Mouse (Mus musculus): ENCODE data around the gene Mob3c. TPM values are rescaled to one million over a fixed set of nuclear protein-coding genes. Genes with fewer than 3 reads are reported as not detected.
A peak's percentile ranks its signal among the peaks of the same experiment; 100 is the strongest.

Mob3c gene
- polyA plus RNA-seq, 1 experiment from 2014 or later = 8.1 TPM

DNA sequence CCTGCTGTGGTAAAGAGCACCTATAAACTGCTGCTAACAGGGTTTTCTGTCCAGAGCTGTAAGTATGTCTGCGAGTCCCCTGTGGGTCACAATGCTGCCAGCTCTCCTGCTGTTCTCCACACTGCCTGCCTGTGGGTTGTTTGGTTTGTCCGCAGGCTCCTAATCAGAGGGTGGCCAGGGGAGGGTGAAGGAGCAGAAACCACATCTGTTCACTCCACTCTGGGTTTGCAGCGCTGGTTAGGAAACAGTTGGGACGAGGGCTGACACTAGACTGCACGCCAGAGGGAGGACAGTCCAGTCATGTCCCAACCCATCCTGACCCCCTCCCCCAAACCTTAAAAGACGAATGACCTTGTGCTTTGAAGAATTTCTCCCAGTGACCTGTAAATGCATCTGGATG lies 27.2 kb downstream of the Mob3c start:
- H3K27ac ChIP-seq (replicated peaks) = peak overlapping the region; percentile 46

DNA sequence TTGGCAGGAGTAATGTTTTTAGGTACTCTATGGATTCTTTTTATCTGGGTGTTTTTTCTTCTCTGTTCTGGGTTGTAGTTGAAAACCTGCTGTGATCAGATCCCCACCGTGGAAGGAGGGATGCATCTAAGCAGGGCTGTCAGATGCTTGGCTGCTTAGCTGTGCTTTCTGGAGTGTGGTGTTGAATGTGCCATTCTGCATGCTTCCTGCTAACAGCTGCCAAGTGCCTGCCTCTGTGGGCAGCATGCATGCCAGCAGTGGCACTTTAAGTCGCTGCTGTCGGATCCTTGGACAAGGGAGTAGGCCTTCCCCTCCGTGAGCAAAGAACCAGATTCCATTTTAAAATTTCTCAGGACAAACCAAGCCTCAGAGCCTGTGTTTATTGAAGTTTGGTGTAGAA lies 27.7 kb downstream of the Mob3c start:
- no peak overlapping the region for H3K4me3 ChIP-seq (replicated peaks)
- no peaks in the 10 kb centered on the region for H3K9me3 ChIP-seq (replicated peaks)
- H3K27ac ChIP-seq (replicated peaks) = peak overlapping the region; percentile 46; the same call in 1 of the 2 replicates
- no peaks in the 10 kb centered on the region for H3K27me3 ChIP-seq (replicated peaks)
- 33% methylated on average over 4 of the region's 4 CpGs for WGBS
- ATAC-seq (ENCODE audit: low FRiP score) = peak; percentile 53; the same call in 1 of the 2 replicates
- no peak overlapping the region for H3K9ac ChIP-seq (replicated peaks)
- no peak overlapping the region for H3K4me2 ChIP-seq
- peaks cover 16% of the 10 kb centered on the region; the same call in 1 of the 2 replicates for H3K36me3 ChIP-seq
- H3K4me1 ChIP-seq = peaks cover 24% of the 10 kb centered on the region

More for the DNA sequence above, 27.2 kb downstream of the Mob3c start:
- 50% methylated on average over 6 of the region's 6 CpGs for WGBS
- H3K9me3 ChIP-seq (replicated peaks) = no peaks in the 10 kb centered on the region
- H3K4me1 ChIP-seq = peaks cover 24% of the 10 kb centered on the region
- H3K4me3 ChIP-seq (replicated peaks) = no peak overlapping the region
- H3K36me3 ChIP-seq = peaks cover 16% of the 10 kb centered on the region; the same call in 1 of the 2 replicates
- H3K4me2 ChIP-seq = no peak overlapping the region
- no peak overlapping the region for H3K9ac ChIP-seq (replicated peaks)
- no peaks in the 10 kb centered on the region for H3K27me3 ChIP-seq (replicated peaks)
- ATAC-seq (ENCODE audit: low FRiP score) = no peak

DNA sequence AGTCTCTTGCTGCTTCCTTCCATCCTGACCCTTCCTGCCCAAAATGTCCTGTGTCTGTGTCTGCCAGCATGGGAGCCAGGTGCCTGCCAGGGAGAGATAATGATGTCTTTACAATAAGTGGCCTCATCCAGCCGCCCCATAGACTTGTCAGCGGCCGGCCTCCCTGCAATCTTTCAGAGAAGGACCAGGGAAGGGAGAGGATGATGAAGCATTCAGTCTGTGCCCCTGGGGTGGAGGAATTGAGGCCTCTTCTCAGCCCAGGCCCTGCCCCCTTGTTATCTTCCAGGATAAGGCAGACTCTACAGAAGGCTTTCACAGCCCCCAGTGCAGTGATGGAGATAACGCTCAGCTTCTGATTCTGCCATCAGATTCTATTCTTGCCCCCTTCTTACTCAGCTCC lies 28.4 kb downstream of the Mob3c start:
- Histone ChIP-seq H3K4me3 (replicated peaks) (no peak overlapping the region), H3K9ac (replicated peaks) (no peak overlapping the region), H3K4me1 (peaks cover 24% of the 10 kb centered on the region), H3K4me2 (no peak overlapping the region), H3K27ac (replicated peaks) (0 out of 2 replicates have a peak overlapping the region, but pooled peaks have one; percentile 46), H3K27me3 (replicated peaks) (no peaks in the 10 kb centered on the region), H3K9me3 (replicated peaks) (no peaks in the 10 kb centered on the region), H3K36me3 (peaks cover 16% of the 10 kb centered on the region; the same call in 1 of the 2 replicates)
- ATAC-seq (ENCODE audit: low FRiP score) = no peak
- WGBS = 45% methylated on average over 4 of the region's 4 CpGs

DNA sequence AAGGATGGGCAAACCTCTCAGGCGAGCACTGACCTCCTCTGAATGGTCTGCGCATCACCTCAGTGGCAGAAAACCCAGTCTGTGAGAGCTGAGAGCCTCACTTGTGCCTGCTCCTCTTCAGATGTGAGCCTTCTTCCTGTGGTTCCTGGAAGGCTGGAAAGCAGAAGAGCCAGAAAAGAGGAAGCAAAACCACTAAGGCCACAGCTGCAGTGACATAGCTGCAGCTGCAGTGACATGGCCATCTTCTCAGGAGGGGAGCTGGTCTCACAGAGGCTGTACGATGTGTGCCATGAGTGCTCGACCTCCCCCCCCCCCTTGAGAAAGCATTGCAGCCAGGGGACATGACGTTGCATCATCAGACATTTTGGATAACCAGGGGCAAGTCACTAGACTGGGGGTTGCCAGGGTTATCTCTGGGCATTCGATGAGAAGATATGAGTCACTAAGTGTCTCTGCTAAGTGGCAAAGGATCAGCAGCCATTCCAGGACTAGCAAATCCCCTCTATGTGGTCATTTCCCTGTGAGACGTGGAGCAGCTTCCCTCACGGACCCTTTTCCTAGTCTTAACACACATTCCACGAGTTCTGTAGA lies 29.5 kb downstream of the Mob3c start:
- no peak overlapping the region for H3K27ac ChIP-seq (replicated peaks)
- no peaks in the 10 kb centered on the region for H3K9me3 ChIP-seq (replicated peaks)
- ATAC-seq (ENCODE audit: low FRiP score) = no peak
- H3K4me1 ChIP-seq = peaks cover 24% of the 10 kb centered on the region
- no peak overlapping the region for H3K4me2 ChIP-seq
- H3K9ac ChIP-seq (replicated peaks) = no peak overlapping the region
- H3K4me3 ChIP-seq (replicated peaks) = no peak overlapping the region
- WGBS = 82% methylated on average over 9 of the region's 9 CpGs
- peaks cover 16% of the 10 kb centered on the region; the same call in 1 of the 2 replicates for H3K36me3 ChIP-seq
- no peaks in the 10 kb centered on the region for H3K27me3 ChIP-seq (replicated peaks)

DNA sequence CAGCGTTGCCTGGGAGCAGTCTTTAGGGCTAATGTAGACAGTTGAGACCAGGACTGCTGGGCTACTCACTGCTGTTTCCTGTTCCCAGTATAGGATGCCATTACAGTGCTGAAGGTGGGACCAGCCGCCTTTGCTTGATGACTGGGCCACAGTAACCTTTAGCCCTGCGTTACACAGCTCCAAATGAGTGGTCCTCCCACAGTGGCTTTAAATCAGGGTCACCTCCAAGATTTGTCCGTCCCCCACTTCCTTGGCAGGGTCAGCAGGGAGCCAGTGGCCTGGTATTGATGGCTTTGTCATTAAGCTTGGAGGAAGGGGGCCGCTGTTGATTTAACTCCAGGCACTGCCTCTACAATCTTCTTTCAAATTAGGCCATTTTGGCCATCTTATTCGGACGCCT lies 35.5 kb downstream of the Mob3c start:
- H3K27me3 ChIP-seq (replicated peaks) = no peaks in the 10 kb centered on the region
- no peak overlapping the region for H3K9ac ChIP-seq (replicated peaks)
- 37% methylated on average over 7 of the region's 7 CpGs for WGBS
- no peaks in the 10 kb centered on the region for H3K9me3 ChIP-seq (replicated peaks)
- H3K4me1 ChIP-seq = peaks cover 14% of the 10 kb centered on the region
- H3K4me2 ChIP-seq = no peak overlapping the region
- H3K4me3 ChIP-seq (replicated peaks) = no peak overlapping the region
- peaks cover 13% of the 10 kb centered on the region; the same call in 1 of the 2 replicates for H3K36me3 ChIP-seq
- H3K27ac ChIP-seq (replicated peaks) = 0 out of 2 replicates have a peak overlapping the region, but pooled peaks have one; percentile 15
- no peak for ATAC-seq (ENCODE audit: low FRiP score)

DNA sequence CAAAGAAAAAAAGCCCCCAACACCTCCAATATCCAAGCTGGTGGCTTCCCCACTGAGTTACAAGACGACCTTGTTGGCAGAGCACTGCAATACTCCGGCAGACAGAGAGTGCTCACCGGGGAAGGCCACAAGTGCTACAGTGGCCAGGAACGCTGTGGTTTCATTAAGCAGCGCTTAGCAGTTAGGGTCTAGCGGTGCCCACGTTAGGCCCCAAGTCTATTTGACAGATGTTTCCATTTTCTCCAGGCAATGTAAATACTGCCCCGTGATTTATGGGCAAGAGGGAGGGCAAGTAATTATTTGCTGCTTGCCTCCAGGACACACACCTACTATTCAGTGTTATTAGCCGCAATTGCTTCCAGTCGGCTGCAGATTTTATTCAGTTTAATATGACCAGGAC lies 36.0 kb downstream of the Mob3c start:
- H3K4me3 ChIP-seq (replicated peaks) = no peak overlapping the region
- no peak overlapping the region for H3K27ac ChIP-seq (replicated peaks)
- H3K9me3 ChIP-seq (replicated peaks) = no peaks in the 10 kb centered on the region
- H3K4me2 ChIP-seq = no peak overlapping the region
- 16% methylated on average over 10 of the region's 10 CpGs for WGBS
- peaks cover 17% of the 10 kb centered on the region for H3K4me1 ChIP-seq
- peaks cover 13% of the 10 kb centered on the region; the same call in 1 of the 2 replicates for H3K36me3 ChIP-seq
- no peaks in the 10 kb centered on the region for H3K27me3 ChIP-seq (replicated peaks)
- H3K9ac ChIP-seq (replicated peaks) = no peak overlapping the region
- 0 out of 2 replicates have a peak, but pooled peaks have one; percentile 34 for ATAC-seq (ENCODE audit: low FRiP score)

DNA sequence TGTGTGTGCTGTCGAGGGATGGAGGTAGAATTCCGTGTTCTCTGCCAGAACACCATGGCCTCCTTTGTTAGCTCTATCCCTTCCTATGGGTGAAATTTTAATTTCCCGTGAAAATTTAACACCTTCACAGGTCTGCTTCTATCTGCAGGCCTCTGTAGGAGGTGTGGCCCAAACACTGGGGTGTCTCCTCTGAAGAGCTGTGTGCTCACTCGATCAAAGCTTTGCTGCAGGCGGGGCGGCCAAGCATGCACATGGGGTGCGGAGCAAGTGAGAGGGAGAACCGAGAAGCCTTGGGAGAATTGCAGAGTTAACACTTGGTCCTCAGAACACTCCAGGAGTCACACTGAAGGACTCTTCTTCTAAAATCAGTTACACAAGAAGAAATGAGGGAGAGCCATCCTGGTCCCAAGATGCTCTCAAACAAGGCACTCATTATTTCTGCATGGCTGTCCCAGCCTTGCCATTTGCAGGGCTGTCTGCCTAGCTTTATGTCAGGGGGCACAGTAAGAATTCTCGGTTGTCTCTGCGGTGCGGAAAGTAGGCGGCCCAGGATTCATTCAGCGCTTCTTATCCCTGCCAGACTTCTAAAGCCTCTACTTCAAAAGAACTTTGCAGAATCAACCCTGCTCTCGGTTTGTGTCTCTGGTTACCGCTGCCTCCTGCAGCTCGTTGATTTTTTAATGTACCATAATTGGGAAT lies 41.8 kb downstream of the Mob3c start:
- H3K36me3 ChIP-seq = peaks cover 13% of the 10 kb centered on the region; the same call in 1 of the 2 replicates
- no peaks in the 10 kb centered on the region for H3K27me3 ChIP-seq (replicated peaks)
- H3K9me3 ChIP-seq (replicated peaks) = no peaks in the 10 kb centered on the region
- H3K9ac ChIP-seq (replicated peaks) = no peak overlapping the region
- no peak overlapping the region for H3K27ac ChIP-seq (replicated peaks)
- no peak for ATAC-seq (ENCODE audit: low FRiP score)
- H3K4me3 ChIP-seq (replicated peaks) = no peak overlapping the region
- no peak overlapping the region for H3K4me2 ChIP-seq
- WGBS = 23% methylated on average over 16 of the region's 16 CpGs
- peaks cover 16% of the 10 kb centered on the region for H3K4me1 ChIP-seq

DNA sequence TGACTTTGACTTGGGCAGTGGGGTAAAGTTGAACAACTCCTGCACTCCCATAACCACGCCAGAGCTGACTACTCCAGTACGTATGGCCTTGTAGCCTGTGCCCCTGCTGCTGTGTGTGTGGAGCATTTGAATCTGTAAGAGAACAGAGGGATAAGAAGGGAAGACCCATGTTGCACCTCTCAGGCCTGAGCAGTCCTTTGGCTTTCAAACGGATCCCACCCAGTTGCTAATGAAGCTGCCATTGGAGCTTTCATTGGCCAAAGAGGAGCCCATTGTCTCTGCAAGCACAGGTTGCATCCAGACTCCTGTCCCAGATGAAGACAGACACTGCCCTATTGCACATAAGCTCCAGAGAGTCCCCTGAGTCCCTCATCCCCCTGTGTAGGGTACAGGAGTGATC lies 45.3 kb downstream of the Mob3c start:
- no peaks in the 10 kb centered on the region for H3K9me3 ChIP-seq (replicated peaks)
- no peak overlapping the region for H3K9ac ChIP-seq (replicated peaks)
- H3K4me1 ChIP-seq = peaks cover 25% of the 10 kb centered on the region
- peaks cover 17% of the 10 kb centered on the region; the same call in 1 of the 2 replicates for H3K36me3 ChIP-seq
- 77% methylated on average over 3 of the region's 3 CpGs for WGBS
- H3K27ac ChIP-seq (replicated peaks) = no peak overlapping the region
- ATAC-seq (ENCODE audit: low FRiP score) = no peak
- no peak overlapping the region for H3K4me2 ChIP-seq
- H3K4me3 ChIP-seq (replicated peaks) = no peak overlapping the region
- H3K27me3 ChIP-seq (replicated peaks) = no peaks in the 10 kb centered on the region; the same call in 1 of the 2 replicates

DNA sequence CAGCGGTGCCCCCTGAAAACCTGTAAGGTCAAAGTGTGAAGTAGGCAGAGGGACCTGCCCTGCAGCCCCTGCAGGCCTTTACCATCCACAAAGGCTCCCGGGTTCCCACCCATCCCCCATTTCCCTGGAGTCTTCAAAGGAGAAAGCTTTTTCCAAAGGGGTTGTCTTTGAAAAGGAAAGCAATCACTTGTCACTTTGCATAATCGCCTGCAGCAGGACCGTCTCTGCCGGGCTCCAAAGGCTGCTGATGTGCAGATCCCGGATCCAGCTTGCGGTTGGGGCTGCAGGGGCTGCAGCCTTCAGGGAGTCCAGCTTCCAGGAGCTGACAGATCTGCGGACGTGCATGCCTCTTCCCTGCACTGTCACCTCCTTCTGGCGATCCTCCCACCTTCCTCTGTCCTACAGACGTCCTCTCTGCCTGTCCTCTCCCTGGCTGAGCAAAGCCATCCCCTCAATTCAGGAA lies 50.4 kb downstream of the Mob3c start:
- no peak overlapping the region for H3K9ac ChIP-seq (replicated peaks)
- H3K9me3 ChIP-seq (replicated peaks) = no peaks in the 10 kb centered on the region
- H3K4me2 ChIP-seq = peak overlapping the region; percentile 15; the same call in 1 of the 2 replicates
- H3K27me3 ChIP-seq (replicated peaks) = no peaks in the 10 kb centered on the region; the same call in 1 of the 2 replicates
- WGBS = 4% methylated on average over 11 of the region's 11 CpGs
- peaks cover 16% of the 10 kb centered on the region; the same call in 1 of the 2 replicates for H3K36me3 ChIP-seq
- ATAC-seq (ENCODE audit: low FRiP score) = no peak
- H3K4me3 ChIP-seq (replicated peaks) = no peak overlapping the region
- H3K4me1 ChIP-seq = peaks cover 33% of the 10 kb centered on the region
- no peak overlapping the region; the same call in 1 of the 2 replicates for H3K27ac ChIP-seq (replicated peaks)

DNA sequence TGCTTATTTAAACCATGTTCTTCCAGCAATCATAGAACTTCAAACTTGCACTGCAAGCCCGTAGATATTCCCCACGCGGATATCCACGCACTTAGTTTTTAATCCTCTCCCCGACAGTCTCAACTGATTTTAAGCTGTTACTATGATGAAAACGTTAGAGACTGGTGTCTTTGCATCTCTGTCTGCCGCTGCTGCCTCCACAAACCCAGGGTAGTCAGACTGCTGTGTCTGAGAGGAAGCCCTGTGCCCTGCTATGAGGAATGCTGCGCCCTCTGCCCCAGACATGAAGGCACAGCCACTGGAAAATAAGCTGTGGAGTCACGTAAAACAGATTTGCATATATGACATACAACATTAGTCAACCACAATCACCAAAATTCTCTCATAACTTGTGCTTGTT lies 50.9 kb downstream of the Mob3c start:
- ATAC-seq (ENCODE audit: low FRiP score) = no peak
- Histone ChIP-seq H3K36me3 (peaks cover 11% of the 10 kb centered on the region; the same call in 1 of the 2 replicates), H3K27me3 (replicated peaks) (no peaks in the 10 kb centered on the region; the same call in 1 of the 2 replicates), H3K4me1 (peaks cover 33% of the 10 kb centered on the region), H3K4me2 (no peak overlapping the region), H3K27ac (replicated peaks) (no peak overlapping the region; the same call in 1 of the 2 replicates), H3K4me3 (replicated peaks) (no peak overlapping the region), H3K9ac (replicated peaks) (no peak overlapping the region), H3K9me3 (replicated peaks) (no peaks in the 10 kb centered on the region)
- 40% methylated on average over 9 of the region's 9 CpGs for WGBS

DNA sequence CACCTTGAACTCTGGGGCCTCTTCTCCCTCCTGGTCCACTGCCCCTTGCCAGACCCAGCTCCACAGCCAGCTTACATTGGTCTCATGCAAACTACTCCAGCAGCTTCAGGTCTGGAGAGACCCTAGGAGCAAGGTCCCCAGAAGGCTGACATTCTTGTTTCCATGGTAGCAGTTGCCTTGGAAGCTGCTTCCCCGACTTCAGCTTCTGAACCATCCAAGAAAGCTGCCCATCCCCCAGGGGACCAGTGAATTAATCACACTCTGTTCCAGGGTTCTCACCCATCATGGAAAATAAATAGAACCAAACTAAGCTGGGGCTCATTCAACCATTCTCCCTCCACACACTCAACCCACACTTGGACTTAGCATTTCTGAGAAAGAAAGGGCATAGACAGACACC lies 53.3 kb downstream of the Mob3c start:
- H3K27me3 ChIP-seq (replicated peaks) = no peaks in the 10 kb centered on the region; the same call in 1 of the 2 replicates
- H3K4me3 ChIP-seq (replicated peaks) = no peak overlapping the region
- 0% methylated on average over 1 of the region's 1 CpGs for WGBS
- H3K4me1 ChIP-seq = peaks cover 42% of the 10 kb centered on the region
- ATAC-seq (ENCODE audit: low FRiP score) = no peak
- H3K27ac ChIP-seq (replicated peaks) = no peak overlapping the region
- H3K9ac ChIP-seq (replicated peaks) = no peak overlapping the region
- H3K9me3 ChIP-seq (replicated peaks) = no peaks in the 10 kb centered on the region
- H3K36me3 ChIP-seq = no peaks in the 10 kb centered on the region
- no peak overlapping the region for H3K4me2 ChIP-seq
